Mouse (Mus musculus): ENCODE data around the gene Hpcal1. TPM values are rescaled to one million over a fixed set of nuclear protein-coding genes. Genes with fewer than 3 reads are reported as not detected.

The Hpcal1 gene
- polyA plus RNA-seq, 1 experiment from 2014 or later, result 22.9 TPM

DNA sequence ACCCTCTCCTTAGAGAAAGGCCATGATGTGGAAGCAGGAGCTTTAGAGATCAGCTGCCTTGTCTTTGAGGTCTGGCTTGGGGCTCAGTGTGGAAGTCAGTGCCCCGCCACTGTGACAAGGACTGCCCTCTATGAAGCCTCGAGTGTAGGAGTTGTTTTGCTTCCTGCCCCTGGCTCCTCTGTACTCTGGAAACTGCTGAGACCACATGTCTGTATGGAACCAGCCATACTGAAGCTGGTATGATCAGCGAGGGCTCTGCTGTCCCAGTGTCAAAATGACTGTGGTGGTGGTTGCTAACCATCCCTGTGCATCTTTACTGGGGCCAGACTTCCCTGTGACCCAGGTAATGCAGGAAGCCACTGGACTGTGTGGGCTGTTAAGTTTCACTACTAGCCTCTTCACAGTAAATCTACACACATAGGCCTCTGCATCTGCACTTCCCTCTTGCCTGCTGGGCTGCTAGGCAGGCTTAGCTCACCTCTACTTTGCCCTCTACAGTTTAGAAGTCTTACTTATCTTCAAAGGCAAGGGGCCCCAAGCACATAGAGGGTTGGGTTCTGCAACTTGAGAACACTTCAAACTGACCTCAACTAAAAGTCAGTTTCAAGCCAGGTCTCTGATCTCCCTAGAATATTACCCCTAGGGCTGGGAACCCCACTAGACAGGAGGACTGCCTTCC is 33.9 kb downstream of the Hpcal1 start:
- WGBS (ENCODE audit: insufficient replicate concordance), result 52% methylated on average over 3 of the region's 3 CpGs
- no peak overlapping the region for H3K4me2 ChIP-seq
- H3K4me3 ChIP-seq (ENCODE audit: low read depth, low read length), result no peak overlapping the region
- H3K36me3 ChIP-seq (ENCODE audit: control insufficient read depth, insufficient read depth, low read length), result no peaks in the 10 kb centered on the region
- peak overlapping the region; percentile 54 for H3K27ac ChIP-seq (ENCODE audit: low read depth, low read length)
- H3K4me1 ChIP-seq (ENCODE audit: control insufficient read depth, insufficient read depth, low read length), result peaks cover 31% of the 10 kb centered on the region
- no peaks in the 10 kb centered on the region for H3K27me3 ChIP-seq (ENCODE audit: control insufficient read depth, insufficient read depth, low read length)
- 0 out of 2 replicates have a peak overlapping the region, but pooled peaks have one; percentile 10 for H3K9ac ChIP-seq (ENCODE audit: low read depth, low read length)
- no peaks in the 10 kb centered on the region for H3K9me3 ChIP-seq (replicated peaks; ENCODE audit: control insufficient read depth, low read length)
- no peak for ATAC-seq (replicated peaks; ENCODE audit: insufficient number of reproducible peaks, low FRiP score, low TSS enrichment)

- ATAC-seq (replicated peaks; ENCODE audit: insufficient number of reproducible peaks, low FRiP score, low TSS enrichment), result no peak
- Histone ChIP-seq H3K27ac (ENCODE audit: low read depth, low read length) (no peak overlapping the region), H3K27me3 (ENCODE audit: control insufficient read depth, insufficient read depth, low read length) (no peaks in the 10 kb centered on the region), H3K4me2 (no peak overlapping the region), H3K9me3 (replicated peaks; ENCODE audit: control insufficient read depth, low read length) (no peaks in the 10 kb centered on the region), H3K4me3 (ENCODE audit: low read depth, low read length) (no peak overlapping the region), H3K36me3 (ENCODE audit: control insufficient read depth, insufficient read depth, low read length) (no peaks in the 10 kb centered on the region), H3K9ac (ENCODE audit: low read depth, low read length) (no peak overlapping the region), H3K4me1 (ENCODE audit: control insufficient read depth, insufficient read depth, low read length) (peaks cover 31% of the 10 kb centered on the region)
- 50% methylated on average over 6 of the region's 6 CpGs for WGBS (ENCODE audit: insufficient replicate concordance)
Observed at GRCm38 (mm10) chr12:17725592-17725991, 34.9 kb downstream of the Hpcal1 start.

DNA sequence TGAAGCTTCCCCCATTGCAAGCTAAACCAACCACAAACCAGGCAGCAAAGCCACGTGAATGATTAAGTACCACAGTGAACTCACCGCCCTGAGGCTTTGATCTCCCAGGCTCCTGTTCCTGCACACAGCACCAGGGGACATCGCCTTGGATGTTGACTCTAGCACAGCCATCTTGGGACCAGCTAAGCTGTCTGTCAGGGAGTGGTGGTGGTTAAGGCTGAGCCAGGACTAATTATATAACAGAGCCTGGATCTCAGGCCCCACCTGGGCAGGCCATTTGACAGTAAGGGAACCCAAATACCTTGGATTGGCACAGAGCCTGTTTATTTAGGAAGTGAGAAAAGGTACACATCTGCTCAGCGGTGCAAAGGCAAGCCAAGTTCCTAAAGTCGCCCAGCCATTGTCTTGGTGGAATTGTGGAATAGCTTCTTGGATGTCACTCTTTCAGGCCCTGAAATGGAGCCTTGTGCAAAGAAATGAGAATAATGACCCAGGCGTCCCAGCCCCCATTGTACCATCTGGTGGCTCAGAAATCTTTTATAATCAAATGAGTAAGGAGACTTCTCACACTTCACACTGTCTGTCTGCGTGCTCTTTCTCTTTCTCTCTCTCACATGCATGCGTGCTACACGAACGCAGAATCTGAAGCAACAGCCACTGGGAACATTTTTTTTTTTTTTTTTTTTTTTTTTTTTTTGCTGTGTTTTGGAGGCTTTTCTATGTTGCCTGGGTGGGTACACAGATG is 36.1 kb downstream of the Hpcal1 start:
- Histone ChIP-seq H3K4me3 (ENCODE audit: low read depth, low read length) (no peak overlapping the region), H3K36me3 (ENCODE audit: control insufficient read depth, insufficient read depth, low read length) (no peaks in the 10 kb centered on the region), H3K27me3 (ENCODE audit: control insufficient read depth, insufficient read depth, low read length) (no peaks in the 10 kb centered on the region), H3K9ac (ENCODE audit: low read depth, low read length) (no peak overlapping the region), H3K27ac (ENCODE audit: low read depth, low read length) (no peak overlapping the region), H3K9me3 (replicated peaks; ENCODE audit: control insufficient read depth, low read length) (no peaks in the 10 kb centered on the region), H3K4me2 (no peak overlapping the region), H3K4me1 (ENCODE audit: control insufficient read depth, insufficient read depth, low read length) (peaks cover 31% of the 10 kb centered on the region)
- ATAC-seq (replicated peaks; ENCODE audit: insufficient number of reproducible peaks, low FRiP score, low TSS enrichment), result no peak
- WGBS (ENCODE audit: insufficient replicate concordance), result 72% methylated on average over 10 of the region's 10 CpGs

- ATAC-seq (replicated peaks; ENCODE audit: insufficient number of reproducible peaks, low FRiP score, low TSS enrichment), result no peak
- peaks cover 37% of the 10 kb centered on the region for H3K4me1 ChIP-seq (ENCODE audit: control insufficient read depth, insufficient read depth, low read length)
- H3K27ac ChIP-seq (ENCODE audit: low read depth, low read length), result 0 out of 2 replicates have a peak overlapping the region, but pooled peaks have one; percentile 15
- no peak overlapping the region for H3K4me2 ChIP-seq
- H3K36me3 ChIP-seq (ENCODE audit: control insufficient read depth, insufficient read depth, low read length), result no peaks in the 10 kb centered on the region
- H3K27me3 ChIP-seq (ENCODE audit: control insufficient read depth, insufficient read depth, low read length), result no peaks in the 10 kb centered on the region
- H3K9ac ChIP-seq (ENCODE audit: low read depth, low read length), result 0 out of 2 replicates have a peak overlapping the region, but pooled peaks have one; percentile 6
- H3K4me3 ChIP-seq (ENCODE audit: low read depth, low read length), result no peak overlapping the region
- no peaks in the 10 kb centered on the region for H3K9me3 ChIP-seq (replicated peaks; ENCODE audit: control insufficient read depth, low read length)
- WGBS (ENCODE audit: insufficient replicate concordance), result 40% methylated on average over 13 of the region's 13 CpGs
Observed at GRCm38 (mm10) chr12:17727676-17728339, 37.2 kb downstream of the Hpcal1 start.

DNA sequence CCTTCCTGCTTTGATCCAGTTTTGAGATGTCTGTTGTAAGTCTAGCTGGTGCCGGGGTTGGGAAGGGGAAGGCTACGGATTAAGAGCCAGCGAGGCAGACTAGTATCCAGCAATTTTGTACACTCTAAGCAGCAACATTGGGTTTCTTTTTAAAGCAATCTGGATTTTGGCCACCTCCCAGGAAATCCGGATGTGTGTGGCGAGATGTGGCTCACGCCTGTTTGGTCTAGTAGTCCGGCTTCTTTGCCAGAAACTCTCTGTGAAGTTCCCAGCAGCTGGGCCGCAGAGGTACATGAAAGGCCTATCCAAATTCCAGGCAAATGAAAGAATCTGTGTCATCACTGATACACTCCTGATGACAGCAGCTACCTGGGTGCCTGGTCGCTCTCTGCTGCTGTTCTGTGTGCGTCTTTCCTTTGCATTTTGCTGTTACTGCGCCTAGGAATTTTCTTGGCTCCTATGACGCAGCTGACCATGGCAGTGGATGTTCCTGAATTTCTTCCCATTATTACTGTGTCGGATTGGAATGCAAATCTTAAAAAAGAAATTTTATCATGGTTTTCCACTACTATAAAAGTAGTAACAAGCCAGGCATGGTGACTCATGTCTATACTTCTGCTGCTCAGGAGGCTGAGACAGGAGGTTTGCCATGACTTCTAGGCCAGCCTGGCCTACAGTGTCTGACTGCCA is 38.7 kb downstream of the Hpcal1 start:
- no peak overlapping the region for H3K9ac ChIP-seq (ENCODE audit: low read depth, low read length)
- no peaks in the 10 kb centered on the region for H3K27me3 ChIP-seq (ENCODE audit: control insufficient read depth, insufficient read depth, low read length)
- H3K4me1 ChIP-seq (ENCODE audit: control insufficient read depth, insufficient read depth, low read length), result peaks cover 40% of the 10 kb centered on the region
- H3K4me3 ChIP-seq (ENCODE audit: low read depth, low read length), result no peak overlapping the region
- no peak for ATAC-seq (replicated peaks; ENCODE audit: insufficient number of reproducible peaks, low FRiP score, low TSS enrichment)
- H3K27ac ChIP-seq (ENCODE audit: low read depth, low read length), result no peak overlapping the region
- H3K4me2 ChIP-seq, result no peak overlapping the region
- 78% methylated on average over 13 of the region's 13 CpGs for WGBS (ENCODE audit: insufficient replicate concordance)
- H3K36me3 ChIP-seq (ENCODE audit: control insufficient read depth, insufficient read depth, low read length), result no peaks in the 10 kb centered on the region
- no peaks in the 10 kb centered on the region for H3K9me3 ChIP-seq (replicated peaks; ENCODE audit: control insufficient read depth, low read length)

DNA sequence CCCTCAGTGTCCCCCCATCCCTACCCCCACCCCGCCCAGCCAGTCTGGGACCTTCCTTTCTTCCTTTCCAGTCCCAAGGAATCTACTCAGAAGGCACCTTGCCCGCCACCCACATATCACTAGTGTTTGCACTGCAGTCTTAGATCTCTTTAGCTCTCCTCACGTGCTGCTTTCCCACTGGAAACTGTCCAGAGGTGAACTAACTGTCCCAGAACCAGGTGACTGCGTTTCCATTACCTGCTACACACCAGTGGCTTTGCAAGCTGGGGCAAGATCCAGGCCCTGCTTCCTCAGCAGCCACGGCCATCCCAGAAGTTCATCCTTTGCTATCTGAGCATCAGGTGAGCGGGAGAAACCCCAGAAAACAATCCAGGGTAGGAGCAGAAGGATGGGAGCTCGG is 41.4 kb downstream of the Hpcal1 start:
- Histone ChIP-seq H3K9ac (ENCODE audit: low read depth, low read length) (no peak overlapping the region), H3K27me3 (ENCODE audit: control insufficient read depth, insufficient read depth, low read length) (no peaks in the 10 kb centered on the region), H3K27ac (ENCODE audit: low read depth, low read length) (no peak overlapping the region), H3K9me3 (replicated peaks; ENCODE audit: control insufficient read depth, low read length) (no peaks in the 10 kb centered on the region), H3K4me3 (ENCODE audit: low read depth, low read length) (no peak overlapping the region), H3K4me2 (no peak overlapping the region), H3K4me1 (ENCODE audit: control insufficient read depth, insufficient read depth, low read length) (peaks cover 23% of the 10 kb centered on the region), H3K36me3 (ENCODE audit: control insufficient read depth, insufficient read depth, low read length) (no peaks in the 10 kb centered on the region)
- WGBS (ENCODE audit: insufficient replicate concordance), result 71% methylated on average over 7 of the region's 7 CpGs
- ATAC-seq (replicated peaks; ENCODE audit: insufficient number of reproducible peaks, low FRiP score, low TSS enrichment), result no peak

- H3K27me3 ChIP-seq (ENCODE audit: control insufficient read depth, insufficient read depth, low read length), result no peaks in the 10 kb centered on the region
- no peak overlapping the region for H3K4me2 ChIP-seq
- WGBS (ENCODE audit: insufficient replicate concordance), result 60% methylated on average over 4 of the region's 4 CpGs
- no peaks in the 10 kb centered on the region for H3K36me3 ChIP-seq (ENCODE audit: control insufficient read depth, insufficient read depth, low read length)
- no peak for ATAC-seq (replicated peaks; ENCODE audit: insufficient number of reproducible peaks, low FRiP score, low TSS enrichment)
- no peak overlapping the region for H3K9ac ChIP-seq (ENCODE audit: low read depth, low read length)
- H3K27ac ChIP-seq (ENCODE audit: low read depth, low read length), result no peak overlapping the region
- H3K4me1 ChIP-seq (ENCODE audit: control insufficient read depth, insufficient read depth, low read length), result peaks cover 23% of the 10 kb centered on the region
- no peaks in the 10 kb centered on the region for H3K9me3 ChIP-seq (replicated peaks; ENCODE audit: control insufficient read depth, low read length)
- H3K4me3 ChIP-seq (ENCODE audit: low read depth, low read length), result no peak overlapping the region
Observed at GRCm38 (mm10) chr12:17732546-17732945, 41.9 kb downstream of the Hpcal1 start.

- no peak overlapping the region for H3K27ac ChIP-seq (ENCODE audit: low read depth, low read length)
- WGBS (ENCODE audit: insufficient replicate concordance), result 39% methylated on average over 6 of the region's 6 CpGs
- no peak for ATAC-seq (replicated peaks; ENCODE audit: insufficient number of reproducible peaks, low FRiP score, low TSS enrichment)
Observed at GRCm38 (mm10) chr12:17733114-17733904, 42.7 kb downstream of the Hpcal1 start.

More at GRCm38 (mm10) chr12:17733114-17733904, 42.7 kb downstream of the Hpcal1 start:
- Histone ChIP-seq H3K27me3 (ENCODE audit: control insufficient read depth, insufficient read depth, low read length) (no peaks in the 10 kb centered on the region), H3K4me3 (ENCODE audit: low read depth, low read length) (no peak overlapping the region), H3K4me2 (no peak overlapping the region), H3K36me3 (ENCODE audit: control insufficient read depth, insufficient read depth, low read length) (no peaks in the 10 kb centered on the region), H3K4me1 (ENCODE audit: control insufficient read depth, insufficient read depth, low read length) (peaks cover 17% of the 10 kb centered on the region), H3K9ac (ENCODE audit: low read depth, low read length) (0 out of 2 replicates have a peak overlapping the region, but pooled peaks have one; percentile 28), H3K9me3 (replicated peaks; ENCODE audit: control insufficient read depth, low read length) (no peaks in the 10 kb centered on the region)

Data from heart, embryonic 11.5 days (tissue).